Comparison of ENCODE assay signal across 8 mouse cellular contexts in the genomic region with DNA sequence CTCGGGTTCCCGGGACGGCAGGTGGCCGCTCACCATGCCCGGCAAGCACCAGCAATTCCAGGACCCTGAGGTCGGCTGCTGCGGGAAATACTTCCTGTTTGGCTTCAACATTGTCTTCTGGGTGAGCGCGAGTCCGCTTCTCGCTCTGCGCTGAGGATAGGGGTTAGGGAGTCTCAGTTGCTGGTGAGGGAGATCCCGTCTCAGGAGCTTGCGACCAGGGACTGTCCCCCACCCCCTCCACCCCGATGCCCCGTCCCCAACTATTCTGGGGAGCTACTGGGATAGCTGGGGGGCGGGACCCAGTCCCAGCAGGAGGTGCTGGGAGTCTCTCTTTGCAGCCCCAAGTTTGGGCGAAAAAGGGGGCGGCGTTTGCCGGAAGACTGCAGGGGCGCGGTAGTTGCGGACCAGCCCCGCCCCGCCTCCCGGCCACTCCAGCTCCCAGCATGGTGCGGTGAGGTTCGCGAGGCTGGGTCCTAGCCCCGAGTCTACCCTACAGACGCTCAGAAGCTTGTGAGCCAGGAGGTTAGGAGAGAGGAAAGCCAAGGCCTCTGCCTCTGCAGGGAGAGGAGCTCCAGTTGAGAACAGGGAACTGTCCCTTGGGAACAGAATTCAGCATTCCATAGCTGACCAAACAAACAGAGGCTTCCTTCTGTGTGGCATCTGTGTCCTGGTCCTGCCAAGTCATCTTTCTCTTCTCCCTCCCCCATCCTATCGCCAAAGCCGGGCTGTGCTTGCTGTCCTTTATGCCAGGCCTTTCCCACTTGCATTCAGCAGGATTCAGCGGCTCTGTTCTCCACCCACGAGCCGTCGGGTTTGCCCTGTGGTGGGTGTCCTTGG. TPM values are rescaled to one million over a fixed set of nuclear protein-coding genes. Genes with fewer than 3 reads are reported as not detected.
A peak's percentile ranks its signal among the peaks of the same experiment; 100 is the strongest.
DNase-seq lines count a peak whose midpoint lies in the region; ATAC-seq and TF ChIP-seq lines count a peak whose summit lies in the region.

No protein-coding gene starts in this region.

- peak; percentile 31; the same call in 1 of the 2 replicates for ATAC-seq in embryonic facial prominence, embryonic 15.5 days (ENCODE audit: insufficient number of reproducible peaks, low FRiP score, low TSS enrichment, low read depth)

- peak overlapping the region; percentile 86 to 98 for H3K4me3 ChIP-seq in MEL (ENCODE audit: control insufficient read depth in 1 of 2, insufficient read depth in 1 of 2, low read depth in 2 of 2, low read length in 2 of 2)
- H3K4me3 ChIP-seq in embryonic facial prominence, embryonic 15.5 days (replicated peaks), result peak overlapping the region; percentile 63

- TF ChIP-seq RAD21 in MEL (IDR thresholded peaks at IDR 0.05; ENCODE audit: low read depth, low read length), result no peak

- under 1% methylated on average over 38 of the region's 38 CpGs for WGBS in embryonic facial prominence, embryonic 15.5 days

- H3K4me2 ChIP-seq in embryonic facial prominence, embryonic 15.5 days (replicated peaks), result peak overlapping the region; percentile 99

- peak overlapping the region; percentile 77 for H3K9ac ChIP-seq in MEL (ENCODE audit: control insufficient read depth, low read depth, low read length, poor library complexity, severe bottlenecking)
- H3K9ac ChIP-seq in embryonic facial prominence, embryonic 15.5 days, result peak overlapping the region; percentile 31; the same call in 1 of the 2 replicates

- no peaks in the 10 kb centered on the region; a peak in 1 of 4 replicates for H3K36me3 ChIP-seq in MEL (ENCODE audit: control insufficient read depth in 1 of 2, insufficient read depth in 2 of 2, low read length in 2 of 2)
- H3K36me3 ChIP-seq in embryonic facial prominence, embryonic 15.5 days, result no peaks in the 10 kb centered on the region

- peak; percentile 56 to 76; a peak in 1 of 4 replicates for TF ChIP-seq POLR2A in MEL (IDR thresholded peaks at IDR 0.05; ENCODE audit: control insufficient read depth in 1 of 2, insufficient read depth in 1 of 2, low read depth in 1 of 2, low read length in 2 of 2, poor library complexity in 1 of 2)

- no peaks in the 10 kb centered on the region for H3K9me3 ChIP-seq in MEL (replicated peaks; ENCODE audit: insufficient read depth, low read length)
- H3K9me3 ChIP-seq in embryonic facial prominence, embryonic 15.5 days (replicated peaks), result no peaks in the 10 kb centered on the region

- peaks cover 0 to 3% of the 10 kb centered on the region in 2 experiments; a peak in 2 of 4 replicates for H3K4me1 ChIP-seq in MEL (ENCODE audit: control insufficient read depth in 1 of 2, insufficient read depth in 2 of 2, low read length in 2 of 2)
- H3K4me1 ChIP-seq in embryonic facial prominence, embryonic 15.5 days, result peaks cover 20% of the 10 kb centered on the region

- H3K27ac ChIP-seq in MEL (ENCODE audit: control insufficient read depth, low read depth, low read length), result peak overlapping the region; percentile 34
- H3K27ac ChIP-seq in embryonic facial prominence, embryonic 15.5 days (replicated peaks), result no peak overlapping the region

- peaks cover 1% of the 10 kb centered on the region in 2 experiments; a peak in 2 of 4 replicates for H3K27me3 ChIP-seq in MEL (ENCODE audit: control insufficient read depth in 1 of 2, insufficient read depth in 2 of 2, low read length in 2 of 2)
- H3K27me3 ChIP-seq in embryonic facial prominence, embryonic 15.5 days, result peaks cover 18% of the 10 kb centered on the region

- H3K79me2 ChIP-seq in MEL (ENCODE audit: control insufficient read depth, insufficient read depth, low read length, poor library complexity), result no peaks in the 10 kb centered on the region; the same call in 1 of the 2 replicates

- intact Hi-C loops in heart, postnatal 10 days (cut with DNase I), result no loop called here

- no peak for TF ChIP-seq EP300 in MEL (IDR thresholded peaks at IDR 0.05; ENCODE audit: low read depth in 1 of 2, low read length in 2 of 2)

- TF ChIP-seq CTCF in MEL (IDR thresholded peaks at IDR 0.05 in 2 of 3, conservative IDR thresholded peaks at IDR 0.05 in 1 of 3; ENCODE audit: control insufficient read depth in 1 of 3, insufficient read depth in 1 of 3, low read depth in 2 of 3, low read length in 3 of 3, poor library complexity in 1 of 3, severe bottlenecking in 1 of 3), result no peak

- peak; percentile 80 for DNase-seq in MEL (ENCODE audit: low read depth, low spot score)
- DNase-seq in adrenal gland, postnatal 25 days, result peak; percentile 64
- DNase-seq in heart, postnatal 10 days, result peak; percentile 35 to 56
- DNase-seq in kidney, postnatal 4 days, result peak; percentile 62 to 75
- DNase-seq in lung, postnatal 36 days, result peak; percentile 69
- DNase-seq in right cerebral cortex, postnatal 14 days, result peak; percentile 58
- DNase-seq in thymus, postnatal 0 days (ENCODE audit: low spot score), result no peak

TF ChIP-seq in MEL, 35 proteins besides CTCF, POLR2A, EP300 and RAD21:
- TF ChIP-seq MXI1 (IDR thresholded peaks at IDR 0.05; ENCODE audit: low read depth, low read length) (peak; percentile 1; the same call in 1 of the 2 replicates), SIN3A (IDR thresholded peaks at IDR 0.05; ENCODE audit: low read length) (peak; percentile 5), JUND (IDR thresholded peaks at IDR 0.05; ENCODE audit: low read depth, low read length) (no peak)

RNA-seq across cellular contexts. Expression of a gene that starts 0.6 kb away (rescaled TPM):
- total RNA-seq in MEL (2012; rRNA removed), result 3.3 and 4.1 TPM in 2 replicates
- polyA plus RNA-seq in MEL (2012; ENCODE audit: insufficient read depth in 1 of 2, insufficient read length in 2 of 2, low read depth in 1 of 2, low replicate concordance in 2 of 2, missing spikeins in 1 of 2), result 10 to 100 TPM in 1 of 2 experiments, not detected in 1; 23.0 TPM
- total RNA-seq in adrenal gland, postnatal 25 days (2021), result 30.1 and 39.5 TPM in 2 replicates
- 9.2 and 11.3 TPM in 2 replicates for polyA plus RNA-seq in embryonic facial prominence, embryonic 15.5 days (2015; fragmentation: Nextera tagmentation; extraction: Ambion mirVana)
- 10 to 100 TPM in 1 of 2 experiments, 1 to 10 TPM in 1; 10.0 to 14.3 TPM for total RNA-seq in heart, postnatal 10 days (2021)
- 4.4 and 5.0 TPM in 2 replicates for polyA plus RNA-seq in thymus, postnatal 0 days (2015; fragmentation: Nextera tagmentation; extraction: Ambion mirVana)

RNA-seq across cellular contexts. Expression of a gene that starts 6.0 kb away (rescaled TPM):
- not detected in 2 replicates for total RNA-seq in MEL (2012; rRNA removed)
- polyA plus RNA-seq in MEL (2012; ENCODE audit: insufficient read depth in 1 of 2, insufficient read length in 2 of 2, low read depth in 1 of 2, low replicate concordance in 2 of 2, missing spikeins in 1 of 2), result not detected
- not detected in 2 replicates for total RNA-seq in adrenal gland, postnatal 25 days (2021)
- polyA plus RNA-seq in embryonic facial prominence, embryonic 15.5 days (2015; fragmentation: Nextera tagmentation; extraction: Ambion mirVana), result not detected in 2 replicates
- total RNA-seq in heart, postnatal 10 days (2021), result not detected
- not detected in 2 replicates for polyA plus RNA-seq in thymus, postnatal 0 days (2015; fragmentation: Nextera tagmentation; extraction: Ambion mirVana)

RNA-seq across cellular contexts. Expression of a gene that starts 23.4 kb away (rescaled TPM):
- not detected in 2 replicates for total RNA-seq in MEL (2012; rRNA removed)
- not detected for polyA plus RNA-seq in MEL (2012; ENCODE audit: insufficient read depth in 1 of 2, insufficient read length in 2 of 2, low read depth in 1 of 2, low replicate concordance in 2 of 2, missing spikeins in 1 of 2)
- total RNA-seq in adrenal gland, postnatal 25 days (2021), result 0.91 and 1.6 TPM in 2 replicates
- polyA plus RNA-seq in embryonic facial prominence, embryonic 15.5 days (2015; fragmentation: Nextera tagmentation; extraction: Ambion mirVana), result 0.28 TPM in 1 of 2 replicates, not detected in the other
- not detected for total RNA-seq in heart, postnatal 10 days (2021)
- 0.31 TPM in 1 of 2 replicates, not detected in the other for polyA plus RNA-seq in thymus, postnatal 0 days (2015; fragmentation: Nextera tagmentation; extraction: Ambion mirVana)

RNA-seq across cellular contexts. Expression of a gene that starts 40.1 kb away (rescaled TPM):
- total RNA-seq in MEL (2012; rRNA removed), result not detected in 2 replicates
- not detected for polyA plus RNA-seq in MEL (2012; ENCODE audit: insufficient read depth in 1 of 2, insufficient read length in 2 of 2, low read depth in 1 of 2, low replicate concordance in 2 of 2, missing spikeins in 1 of 2)
- total RNA-seq in adrenal gland, postnatal 25 days (2021), result 3.9 and 4.1 TPM in 2 replicates
- 0.65 and 0.75 TPM in 2 replicates for polyA plus RNA-seq in embryonic facial prominence, embryonic 15.5 days (2015; fragmentation: Nextera tagmentation; extraction: Ambion mirVana)
- total RNA-seq in heart, postnatal 10 days (2021), result under 1 TPM; 0.05 to 0.10 TPM
- polyA plus RNA-seq in thymus, postnatal 0 days (2015; fragmentation: Nextera tagmentation; extraction: Ambion mirVana), result 0.77 and 1.0 TPM in 2 replicates
